Mouse (Mus musculus) liver, embryonic 13.5 days (tissue): Measurements from ENCODE around the gene Nos1ap. TPM values are rescaled to one million over a fixed set of nuclear protein-coding genes. Genes with fewer than 3 reads are reported as not detected.

Source experiments
- ATAC-seq: fragments of 200-750 bp; cut with Nextera tagmentation; 2 replicates; pipeline ENCODE4 v1.8.0; 2017; ENCODE audit warnings: low read depth, mild to moderate bottlenecking, moderate number of reproducible peaks, moderate library complexity
- DNase-seq: peaks from one replicate; pipeline ENCODE4 v3.0.0; 2022
- H3K27ac ChIP-seq: fragments of 300-500 bp; sonication (generic); 2 replicates; pipeline ENCODE4 v1.5.1; 2015; ENCODE audit warnings: moderate library complexity, mild to moderate bottlenecking, inconsistent platforms
- H3K27me3 ChIP-seq: fragments of 300-500 bp; sonication (generic); 2 replicates; pipeline ENCODE4 v1.6.1; 2015; ENCODE audit warnings: mild to moderate bottlenecking, inconsistent platforms
- H3K36me3 ChIP-seq: fragments of 300-500 bp; sonication (generic); 2 replicates; pipeline ENCODE4 v1.6.1; 2015; ENCODE audit warnings: mild to moderate bottlenecking, inconsistent platforms
- H3K4me1 ChIP-seq: fragments of 300-500 bp; sonication (generic); replicated peaks from 2 replicates; pipeline ENCODE4 v1.6.1; 2015; ENCODE audit warnings: inconsistent platforms
- H3K4me2 ChIP-seq: fragments of 300-500 bp; sonication (generic); 2 replicates; pipeline ENCODE4 v1.6.1; 2015; ENCODE audit warnings: inconsistent platforms, mild to moderate bottlenecking, moderate library complexity
- H3K4me3 ChIP-seq: fragments of 300-500 bp; sonication (generic); replicated peaks from 2 replicates; pipeline ENCODE4 v1.5.1; 2015; ENCODE audit warnings: mild to moderate bottlenecking, inconsistent platforms
- H3K9ac ChIP-seq: fragments of 300-500 bp; sonication (generic); 2 replicates; pipeline ENCODE4 v1.6.1; 2015; ENCODE audit warnings: mild to moderate bottlenecking, inconsistent platforms
- H3K9me3 ChIP-seq: fragments of 300-500 bp; sonication (generic); replicated peaks from 2 replicates; pipeline ENCODE4 v1.6.1; 2016; ENCODE audit warnings: inconsistent platforms
- WGBS: fragments of 180-500 bp; shearing (Covaris S2); methylation state at CpG from one replicate; pipeline ENCODE4 v1.1.7; 2015; ENCODE audit not compliant: insufficient replicate concordance; 5-methylcytosine and 5-hydroxymethylcytosine counted together
- polyA plus RNA-seq: library from polyadenylated mRNA; unstranded; fragments of >200 nt; fragmentation: Nextera tagmentation; extraction: Ambion mirVana; gene quantifications from 2 replicates; pipeline ENCODE4 v1.2.1, GENCODE M21; 2015

Gene Nos1ap
- polyA plus RNA-seq, 1 experiment from 2014 or later, result 3.7 TPM

DNA sequence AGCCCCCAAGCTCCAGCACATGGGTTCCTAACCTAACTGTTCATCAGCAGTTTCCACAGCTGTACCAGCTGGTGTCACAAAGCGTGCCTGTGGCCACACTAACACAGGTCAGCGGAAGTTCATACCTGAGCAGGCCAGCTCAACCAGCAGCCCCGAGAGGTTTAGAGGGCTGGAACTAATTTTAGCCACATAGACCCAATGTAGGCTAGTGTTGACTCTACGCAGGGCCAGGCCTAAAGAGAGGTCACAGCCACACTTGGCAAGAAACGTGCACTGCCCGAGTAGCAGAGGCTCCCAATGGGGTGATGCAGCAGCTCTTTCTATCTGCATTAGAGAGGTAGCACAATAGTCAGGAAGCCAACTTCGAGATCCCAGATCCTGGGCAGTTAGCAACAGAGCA is 88.1 kb downstream of the Nos1ap start:
- Histone ChIP-seq H3K9ac (no peak overlapping the region), H3K27ac (no peak overlapping the region), H3K9me3 (no peaks in the 10 kb centered on the region), H3K36me3 (no peaks in the 10 kb centered on the region), H3K4me2 (no peak overlapping the region), H3K27me3 (no peaks in the 10 kb centered on the region), H3K4me1 (peaks cover 16% of the 10 kb centered on the region), H3K4me3 (no peak overlapping the region)
- 67% methylated on average over 7 of the region's 7 CpGs for WGBS
- DNase-seq, result no peak
- 0 out of 2 replicates have a peak, but pooled peaks have one; percentile 22 for ATAC-seq

- Histone ChIP-seq H3K27me3 (no peaks in the 10 kb centered on the region), H3K36me3 (no peaks in the 10 kb centered on the region), H3K4me1 (peaks cover 22% of the 10 kb centered on the region), H3K4me2 (no peak overlapping the region), H3K27ac (no peak overlapping the region), H3K4me3 (no peak overlapping the region), H3K9me3 (no peaks in the 10 kb centered on the region), H3K9ac (no peak overlapping the region)
- ATAC-seq (no peak), DNase-seq (no peak)
- WGBS, result 63% methylated on average over 6 of the region's 6 CpGs
These were observed 89.8 kb downstream of the Nos1ap start for GRCm38 (mm10) chr1:170499891-170500290.

DNA sequence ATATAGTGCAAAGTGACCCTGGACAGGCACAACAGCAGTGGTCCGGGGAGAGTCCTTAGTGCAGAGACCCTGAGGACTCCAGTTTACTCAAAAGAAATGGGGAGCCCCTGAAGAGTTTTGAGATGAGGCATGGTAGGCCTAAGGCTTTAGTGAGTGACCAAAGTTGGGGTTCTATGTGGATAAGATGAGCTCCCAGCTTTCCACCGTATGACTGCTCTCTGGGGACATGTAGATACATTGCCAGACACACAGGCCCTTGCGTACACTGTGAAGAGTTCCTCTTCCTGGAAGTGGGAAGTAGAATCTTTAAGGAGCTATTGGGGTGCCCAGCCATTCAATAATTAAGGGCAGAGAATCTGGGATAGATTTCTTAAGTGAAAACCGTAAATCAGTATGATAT is 90.2 kb downstream of the Nos1ap start:
- no peak for DNase-seq
- no peak overlapping the region for H3K27ac ChIP-seq
- peaks cover 22% of the 10 kb centered on the region for H3K4me1 ChIP-seq
- WGBS, result 68% methylated on average over 4 of the region's 4 CpGs
- H3K4me3 ChIP-seq, result no peak overlapping the region
- no peaks in the 10 kb centered on the region for H3K36me3 ChIP-seq
- H3K9ac ChIP-seq, result no peak overlapping the region
- ATAC-seq, result no peak
- no peaks in the 10 kb centered on the region for H3K9me3 ChIP-seq
- H3K27me3 ChIP-seq, result no peaks in the 10 kb centered on the region
- H3K4me2 ChIP-seq, result no peak overlapping the region

GRCm38 (mm10) chr1:170498645-170499044 is 91.0 kb downstream of the Nos1ap start:
- Histone ChIP-seq H3K4me1 (peaks cover 22% of the 10 kb centered on the region), H3K36me3 (no peaks in the 10 kb centered on the region), H3K9me3 (no peaks in the 10 kb centered on the region), H3K27ac (no peak overlapping the region), H3K9ac (no peak overlapping the region), H3K4me3 (no peak overlapping the region), H3K4me2 (no peak overlapping the region), H3K27me3 (no peaks in the 10 kb centered on the region)
- ATAC-seq (no peak), DNase-seq (no peak)
- WGBS, result 56% methylated on average over 4 of the region's 4 CpGs

- 73% methylated on average over 8 of the region's 8 CpGs for WGBS
- no peak for DNase-seq
These were observed 93.4 kb downstream of the Nos1ap start for GRCm38 (mm10) chr1:170496221-170496620.

DNA sequence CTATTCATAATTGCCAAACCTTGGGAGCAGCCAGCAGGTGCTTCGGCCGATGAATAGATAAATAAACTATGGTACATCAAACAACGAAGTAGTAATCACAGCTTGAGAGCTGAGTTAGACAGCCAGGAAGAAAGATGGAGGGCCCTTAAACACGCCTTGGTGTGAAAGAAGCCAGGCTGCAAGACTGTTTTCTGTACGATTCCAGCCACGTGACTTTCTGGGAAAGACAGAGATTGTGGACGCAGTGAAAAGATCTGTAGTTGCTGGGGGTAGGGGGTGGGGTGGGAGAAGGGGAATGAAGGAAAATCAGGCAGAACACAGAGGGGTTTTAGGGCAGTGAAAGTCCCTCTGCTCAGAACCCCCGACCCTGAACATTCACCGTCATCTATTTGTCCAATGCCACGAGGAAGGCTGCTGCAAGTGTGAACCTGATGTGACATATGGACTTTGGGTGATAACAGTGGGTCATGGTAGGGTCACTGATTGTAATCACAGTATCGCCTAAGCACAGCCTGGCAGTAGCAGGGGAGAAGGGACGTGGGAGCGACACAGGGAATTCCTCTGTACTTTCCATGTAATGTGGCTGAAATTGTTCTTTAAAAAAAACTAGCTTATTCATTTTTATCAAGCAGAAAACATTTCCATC is 94.0 kb downstream of the Nos1ap start:
- Histone ChIP-seq H3K36me3 (no peaks in the 10 kb centered on the region), H3K4me3 (no peak overlapping the region), H3K4me2 (no peak overlapping the region), H3K9ac (no peak overlapping the region), H3K4me1 (peaks cover 19% of the 10 kb centered on the region), H3K27ac (no peak overlapping the region), H3K27me3 (no peaks in the 10 kb centered on the region), H3K9me3 (no peaks in the 10 kb centered on the region)
- 57% methylated on average over 13 of the region's 13 CpGs for WGBS
- ATAC-seq (peak; percentile 64), DNase-seq (no peak)

More at GRCm38 (mm10) chr1:170496221-170496620, 93.4 kb downstream of the Nos1ap start:
- Histone ChIP-seq H3K36me3 (no peaks in the 10 kb centered on the region), H3K4me3 (no peak overlapping the region), H3K9me3 (no peaks in the 10 kb centered on the region), H3K4me2 (no peak overlapping the region), H3K9ac (no peak overlapping the region), H3K27me3 (no peaks in the 10 kb centered on the region), H3K4me1 (peaks cover 19% of the 10 kb centered on the region), H3K27ac (peak overlapping the region; percentile 60; the same call in 1 of the 2 replicates)
- peak; percentile 49 for ATAC-seq

DNA sequence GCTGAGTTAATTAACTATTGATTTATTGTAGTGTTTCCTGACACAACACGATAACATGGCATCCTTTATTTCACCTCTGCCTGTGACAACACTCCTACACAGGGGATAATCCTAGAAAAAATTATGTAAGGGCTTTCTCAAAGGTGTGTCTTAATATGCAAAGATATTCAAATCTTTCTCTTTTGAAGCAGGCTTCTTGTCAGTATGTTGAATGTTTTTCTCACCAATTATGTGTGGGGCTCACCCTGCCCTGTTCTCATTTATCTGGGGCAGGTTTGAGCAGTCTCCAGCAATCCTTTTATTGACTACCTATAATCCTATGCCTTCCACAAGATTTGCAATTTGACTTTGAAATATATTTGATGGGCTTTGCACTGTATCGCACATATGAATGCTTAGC is 97.1 kb downstream of the Nos1ap start:
- H3K27me3 ChIP-seq, result no peaks in the 10 kb centered on the region
- no peaks in the 10 kb centered on the region for H3K9me3 ChIP-seq
- H3K4me3 ChIP-seq, result no peak overlapping the region
- no peak for ATAC-seq
- no peak overlapping the region for H3K27ac ChIP-seq
- no peak overlapping the region for H3K9ac ChIP-seq
- no peaks in the 10 kb centered on the region for H3K36me3 ChIP-seq
- H3K4me2 ChIP-seq, result no peak overlapping the region
- peaks cover 10% of the 10 kb centered on the region; the same call in 1 of the 2 replicates for H3K4me1 ChIP-seq
- WGBS, result 73% methylated on average over 2 of the region's 2 CpGs
- no peak for DNase-seq

DNA sequence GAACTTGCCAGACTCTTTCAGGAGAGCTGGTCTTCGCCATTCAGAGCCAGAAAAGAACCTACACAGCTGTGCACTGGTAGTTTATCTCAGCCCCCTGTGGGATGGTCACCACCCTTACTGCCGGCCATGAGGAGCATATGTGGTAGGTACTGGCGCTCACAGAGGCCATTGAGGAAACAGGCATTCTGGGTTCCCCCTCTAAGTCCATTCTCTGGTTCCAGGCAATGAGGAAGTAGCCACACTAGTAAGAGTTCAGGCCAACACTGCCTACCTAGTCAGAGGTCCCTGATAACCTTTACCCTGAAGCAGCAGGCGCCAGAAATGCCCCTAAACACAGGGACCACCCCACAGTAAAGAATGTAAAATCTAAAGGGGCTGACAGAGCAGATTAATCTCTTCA is 97.6 kb downstream of the Nos1ap start:
- Histone ChIP-seq H3K27me3 (no peaks in the 10 kb centered on the region), H3K4me3 (no peak overlapping the region), H3K9me3 (no peaks in the 10 kb centered on the region), H3K27ac (no peak overlapping the region), H3K36me3 (no peaks in the 10 kb centered on the region), H3K4me1 (peaks cover 10% of the 10 kb centered on the region; the same call in 1 of the 2 replicates), H3K4me2 (no peak overlapping the region), H3K9ac (no peak overlapping the region)
- ATAC-seq, result no peak
- WGBS, result 35% methylated on average over 4 of the region's 4 CpGs
- no peak for DNase-seq

DNA sequence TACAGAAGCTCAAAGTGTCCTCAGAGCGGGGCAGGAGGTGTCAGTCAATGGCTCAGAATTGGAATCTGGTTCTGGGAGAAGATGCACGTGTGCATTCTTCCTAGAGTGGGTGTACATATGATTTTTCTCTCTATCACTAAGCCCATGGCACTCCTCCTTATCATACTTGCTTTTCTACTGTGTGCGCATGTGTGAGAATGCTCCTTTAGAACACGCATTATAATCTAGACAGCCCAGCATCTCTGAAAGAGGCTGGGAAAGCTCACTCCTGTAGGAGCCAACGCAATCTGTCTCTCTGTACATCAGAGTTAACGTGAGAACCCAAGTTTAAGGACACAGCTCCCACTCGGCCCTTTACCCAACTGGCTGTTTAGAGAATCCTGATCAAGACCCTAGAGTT is 99.7 kb downstream of the Nos1ap start:
- H3K36me3 ChIP-seq, result no peaks in the 10 kb centered on the region
- no peak overlapping the region for H3K4me2 ChIP-seq
- peaks cover 3% of the 10 kb centered on the region; the same call in 1 of the 2 replicates for H3K4me1 ChIP-seq
- no peak overlapping the region for H3K27ac ChIP-seq
- ATAC-seq, result no peak
- H3K27me3 ChIP-seq, result no peaks in the 10 kb centered on the region
- no peak for DNase-seq
- 69% methylated on average over 7 of the region's 7 CpGs for WGBS
- no peak overlapping the region for H3K4me3 ChIP-seq
- no peak overlapping the region for H3K9ac ChIP-seq
- H3K9me3 ChIP-seq, result no peaks in the 10 kb centered on the region

DNA sequence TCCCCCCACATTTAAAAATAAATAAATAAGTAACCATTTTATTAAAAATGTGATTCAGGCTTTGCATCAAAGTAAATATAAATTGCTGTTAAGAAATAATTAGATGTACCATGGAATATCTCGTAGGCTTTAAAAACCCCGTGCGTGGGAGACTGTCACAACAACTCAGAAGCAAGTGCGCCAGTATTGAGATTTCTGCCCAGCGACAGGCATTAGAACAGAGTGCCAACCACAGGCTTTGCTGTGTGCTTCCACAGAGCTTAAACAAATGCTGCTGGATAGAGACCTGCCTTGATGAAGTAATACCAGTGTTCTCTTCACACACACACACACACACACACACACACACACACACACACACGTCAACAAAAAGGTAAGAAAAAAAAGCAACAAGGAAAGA is 100.2 kb downstream of the Nos1ap start:
- H3K4me1 ChIP-seq, result peaks cover 3% of the 10 kb centered on the region; the same call in 1 of the 2 replicates
- no peaks in the 10 kb centered on the region for H3K9me3 ChIP-seq
- H3K27me3 ChIP-seq, result no peaks in the 10 kb centered on the region
- no peak overlapping the region for H3K4me3 ChIP-seq
- DNase-seq (no peak), ATAC-seq (no peak)
- no peaks in the 10 kb centered on the region for H3K36me3 ChIP-seq
- no peak overlapping the region for H3K9ac ChIP-seq
- no peak overlapping the region for H3K4me2 ChIP-seq
- WGBS, result 78% methylated on average over 6 of the region's 6 CpGs
- no peak overlapping the region for H3K27ac ChIP-seq

DNA sequence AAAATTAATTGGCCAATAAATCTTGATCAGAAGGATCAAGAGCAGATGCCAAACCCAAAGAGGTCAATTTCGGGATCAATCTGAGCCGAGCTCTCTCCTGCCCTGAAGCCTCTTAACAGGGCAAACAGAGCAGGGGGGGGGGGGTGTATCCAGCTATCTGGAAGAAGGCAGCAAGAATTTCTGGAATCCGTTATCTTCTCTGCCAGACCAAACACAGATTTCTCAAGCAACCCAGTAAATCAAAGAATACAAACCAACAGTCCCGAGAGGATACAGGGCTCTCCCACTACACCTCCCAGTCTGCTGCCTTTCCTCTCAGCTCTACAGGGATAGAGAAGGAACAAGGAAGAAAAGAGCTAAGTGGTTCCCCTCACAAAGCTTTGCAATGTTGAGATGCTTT is 104.5 kb downstream of the Nos1ap start:
- ATAC-seq (no peak), DNase-seq (no peak)
- Histone ChIP-seq H3K27ac (no peak overlapping the region), H3K36me3 (no peaks in the 10 kb centered on the region), H3K9me3 (no peaks in the 10 kb centered on the region), H3K9ac (no peak overlapping the region), H3K4me1 (peaks cover 10% of the 10 kb centered on the region), H3K4me2 (no peak overlapping the region), H3K4me3 (no peak overlapping the region), H3K27me3 (no peaks in the 10 kb centered on the region)
- WGBS, result 37% methylated on average over 4 of the region's 4 CpGs

DNA sequence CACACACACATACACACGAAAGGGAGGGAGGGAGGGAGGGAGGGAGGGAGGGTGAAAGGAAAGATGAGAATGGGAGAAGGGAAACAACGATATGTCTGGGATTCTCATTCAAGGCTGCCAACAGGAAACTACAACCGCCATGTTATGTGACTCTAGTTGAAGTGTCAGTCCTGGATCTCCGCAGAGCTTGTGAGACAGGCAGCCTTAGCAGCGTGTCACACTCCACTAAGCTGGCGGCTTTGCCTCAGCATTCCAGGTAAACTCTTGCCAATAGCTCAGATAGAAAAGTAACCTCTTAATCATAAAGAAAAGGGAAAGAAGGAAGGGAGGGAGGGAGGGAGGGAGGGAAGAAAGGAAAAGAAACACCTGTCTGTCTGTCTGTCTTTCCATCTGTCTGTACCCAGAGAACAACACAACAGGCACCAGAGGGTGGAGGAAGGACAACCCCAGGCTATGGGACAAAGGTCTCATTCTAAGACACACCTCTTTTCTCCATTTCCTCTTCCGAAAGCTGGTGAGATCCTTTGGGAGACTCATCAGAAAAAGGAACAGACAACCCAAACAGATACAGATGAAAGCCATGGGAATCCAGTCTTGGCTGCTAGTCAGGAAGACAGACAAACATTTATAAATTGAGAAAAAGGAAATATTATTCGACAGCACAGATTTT is 107.3 kb downstream of the Nos1ap start:
- peaks cover 31% of the 10 kb centered on the region for H3K4me1 ChIP-seq

More for the DNA sequence above, 107.3 kb downstream of the Nos1ap start:
- Histone ChIP-seq H3K27me3 (no peaks in the 10 kb centered on the region), H3K9me3 (no peaks in the 10 kb centered on the region), H3K9ac (no peak overlapping the region), H3K4me3 (no peak overlapping the region), H3K36me3 (no peaks in the 10 kb centered on the region), H3K4me2 (no peak overlapping the region), H3K27ac (no peak overlapping the region)
- DNase-seq (no peak), ATAC-seq (no peak)
- 65% methylated on average over 7 of the region's 8 CpGs for WGBS
